Mouse (Mus musculus) forebrain, embryonic 11.5 days (tissue): Measurements from ENCODE around the gene Magi2. TPM values are rescaled to one million over a fixed set of nuclear protein-coding genes. Genes with fewer than 3 reads are reported as not detected.

Experiments
- ATAC-seq: fragments of 200-750 bp; cut with Nextera tagmentation; replicated peaks from 2 replicates; pipeline ENCODE4 v1.8.0; 2017; ENCODE audit warnings: moderate TSS enrichment; ENCODE audit not compliant: low FRiP score
- DNase-seq: peaks from one replicate; pipeline ENCODE4 v3.0.0-alpha.2; 2017; ENCODE audit warnings: low spot score
- H3K27ac ChIP-seq: fragments of 300-500 bp; sonication (generic); 2 replicates; pipeline ENCODE4 v1.5.1; 2014; ENCODE audit warnings: low read depth, low read length
- H3K27me3 ChIP-seq: fragments of 300-500 bp; sonication (generic); 2 replicates; pipeline ENCODE4 v1.6.1; 2014; ENCODE audit warnings: mild to moderate bottlenecking, low read length, mixed read lengths; ENCODE audit not compliant: control insufficient read depth, insufficient read depth
- H3K36me3 ChIP-seq: fragments of 300-500 bp; sonication (generic); 2 replicates; pipeline ENCODE4 v1.6.1; 2014; ENCODE audit warnings: mild to moderate bottlenecking, low read length, moderate library complexity, mixed read lengths; ENCODE audit not compliant: control insufficient read depth, insufficient read depth
- H3K4me1 ChIP-seq: fragments of 300-500 bp; sonication (generic); replicated peaks from 2 replicates; pipeline ENCODE4 v1.6.1; 2014; ENCODE audit warnings: low read length, mixed read lengths; ENCODE audit not compliant: control insufficient read depth, insufficient read depth
- H3K4me2 ChIP-seq: fragments of 300-500 bp; sonication (generic); 2 replicates; pipeline ENCODE4 v1.6.1; 2014; ENCODE audit warnings: low read depth, mild to moderate bottlenecking, low read length, moderate library complexity, mixed read lengths; ENCODE audit not compliant: severe bottlenecking
- H3K4me3 ChIP-seq: fragments of 300-500 bp; sonication (generic); 2 replicates; pipeline ENCODE4 v1.5.1; 2014; ENCODE audit warnings: low read depth, low read length
- H3K9ac ChIP-seq: fragments of 300-500 bp; sonication (generic); 2 replicates; pipeline ENCODE4 v1.6.1; 2014; ENCODE audit warnings: low read length
- H3K9me3 ChIP-seq: fragments of 300-500 bp; sonication (generic); 2 replicates; pipeline ENCODE4 v1.6.1; 2016; ENCODE audit warnings: low read length, mixed read lengths; ENCODE audit not compliant: control insufficient read depth
- WGBS: fragments of 180-500 bp; shearing (Covaris S2); extraction: QIAGEN DNeasy Blood & Tissue Kit; methylation state at CpG from one replicate; pipeline ENCODE4 v1.1.7; 2014; 5-methylcytosine and 5-hydroxymethylcytosine counted together
- polyA plus RNA-seq: library from polyadenylated mRNA; unstranded; fragments of >200 nt; fragmentation: Nextera tagmentation; extraction: Ambion mirVana; gene quantifications from 2 replicates; pipeline ENCODE4 v1.2.1, GENCODE M21; 2014

Magi2 gene
- polyA plus RNA-seq, 1 experiment from 2014 or later, result 10.2 TPM

GRCm38 (mm10) chr5:19246426-19246825 is 19.6 kb downstream of the Magi2 start:
- Histone ChIP-seq H3K4me1 (no peaks in the 10 kb centered on the region), H3K4me2 (no peak overlapping the region), H3K9me3 (no peaks in the 10 kb centered on the region), H3K27me3 (no peaks in the 10 kb centered on the region), H3K27ac (no peak overlapping the region), H3K36me3 (no peaks in the 10 kb centered on the region), H3K9ac (no peak overlapping the region), H3K4me3 (no peak overlapping the region)
- DNase-seq (no peak), ATAC-seq (no peak)
- WGBS, result 62% methylated on average over 2 of the region's 2 CpGs

GRCm38 (mm10) chr5:19247266-19247665 is 20.4 kb downstream of the Magi2 start:
- DNase-seq (no peak), ATAC-seq (no peak)
- no peaks in the 10 kb centered on the region for H3K9me3 ChIP-seq
- H3K27me3 ChIP-seq, result no peaks in the 10 kb centered on the region
- H3K4me2 ChIP-seq, result no peak overlapping the region
- 70% methylated on average over 3 of the region's 3 CpGs for WGBS
- H3K4me1 ChIP-seq, result no peaks in the 10 kb centered on the region
- H3K27ac ChIP-seq, result no peak overlapping the region
- no peak overlapping the region for H3K4me3 ChIP-seq
- H3K36me3 ChIP-seq, result no peaks in the 10 kb centered on the region
- no peak overlapping the region for H3K9ac ChIP-seq

- WGBS, result 59% methylated on average over 5 of the region's 5 CpGs
Observed at GRCm38 (mm10) chr5:19262816-19263215, 36.0 kb downstream of the Magi2 start.

GRCm38 (mm10) chr5:19264627-19265026 is 37.8 kb downstream of the Magi2 start:
- Histone ChIP-seq H3K4me1 (no peaks in the 10 kb centered on the region), H3K27me3 (no peaks in the 10 kb centered on the region), H3K4me3 (no peak overlapping the region), H3K9ac (no peak overlapping the region), H3K4me2 (no peak overlapping the region), H3K36me3 (no peaks in the 10 kb centered on the region), H3K27ac (no peak overlapping the region), H3K9me3 (no peaks in the 10 kb centered on the region)
- WGBS, result 72% methylated on average over 2 of the region's 2 CpGs
- ATAC-seq (no peak), DNase-seq (no peak)

More at GRCm38 (mm10) chr5:19262816-19263215, 36.0 kb downstream of the Magi2 start:
- no peaks in the 10 kb centered on the region for H3K36me3 ChIP-seq
- H3K27ac ChIP-seq, result no peak overlapping the region
- DNase-seq (no peak), ATAC-seq (no peak)
- no peak overlapping the region for H3K4me3 ChIP-seq
- H3K9me3 ChIP-seq, result no peaks in the 10 kb centered on the region
- H3K9ac ChIP-seq, result no peak overlapping the region
- H3K4me1 ChIP-seq, result no peaks in the 10 kb centered on the region
- no peaks in the 10 kb centered on the region for H3K27me3 ChIP-seq
- H3K4me2 ChIP-seq, result no peak overlapping the region

- H3K4me2 ChIP-seq, result no peak overlapping the region
- no peaks in the 10 kb centered on the region for H3K4me1 ChIP-seq
- no peaks in the 10 kb centered on the region for H3K27me3 ChIP-seq
- DNase-seq, result no peak
- H3K36me3 ChIP-seq, result no peaks in the 10 kb centered on the region
- 91% methylated on average over 3 of the region's 3 CpGs for WGBS
- H3K4me3 ChIP-seq, result no peak overlapping the region
- no peak overlapping the region for H3K9ac ChIP-seq
- H3K27ac ChIP-seq, result no peak overlapping the region
- ATAC-seq, result no peak
- no peaks in the 10 kb centered on the region for H3K9me3 ChIP-seq
Observed at GRCm38 (mm10) chr5:19292581-19292980, 65.7 kb downstream of the Magi2 start.

- DNase-seq, result no peak
- Histone ChIP-seq H3K27ac (no peak overlapping the region), H3K9ac (no peak overlapping the region), H3K4me3 (no peak overlapping the region), H3K36me3 (no peaks in the 10 kb centered on the region), H3K9me3 (no peaks in the 10 kb centered on the region), H3K4me2 (no peak overlapping the region), H3K27me3 (no peaks in the 10 kb centered on the region), H3K4me1 (no peaks in the 10 kb centered on the region)
- no peak for ATAC-seq
- WGBS, result 91% methylated on average over 6 of the region's 6 CpGs
Observed at GRCm38 (mm10) chr5:19306656-19307055, 79.8 kb downstream of the Magi2 start.

- 84% methylated on average over 1 of the region's 1 CpGs for WGBS
- no peak for ATAC-seq
- Histone ChIP-seq H3K4me2 (no peak overlapping the region), H3K9ac (no peak overlapping the region), H3K4me3 (no peak overlapping the region), H3K27me3 (no peaks in the 10 kb centered on the region), H3K36me3 (no peaks in the 10 kb centered on the region), H3K9me3 (no peaks in the 10 kb centered on the region), H3K4me1 (no peaks in the 10 kb centered on the region), H3K27ac (no peak overlapping the region)
- DNase-seq, result no peak
Observed at GRCm38 (mm10) chr5:19309870-19310269, 83.0 kb downstream of the Magi2 start.

GRCm38 (mm10) chr5:19322532-19322931 is 95.7 kb downstream of the Magi2 start:
- no peaks in the 10 kb centered on the region for H3K4me1 ChIP-seq
- H3K27ac ChIP-seq, result no peak overlapping the region
- no peaks in the 10 kb centered on the region for H3K36me3 ChIP-seq
- DNase-seq (no peak), ATAC-seq (no peak)
- no peaks in the 10 kb centered on the region for H3K9me3 ChIP-seq
- H3K9ac ChIP-seq, result no peak overlapping the region
- WGBS, result 76% methylated on average over 6 of the region's 6 CpGs
- H3K4me3 ChIP-seq, result no peak overlapping the region
- no peak overlapping the region for H3K4me2 ChIP-seq
- no peaks in the 10 kb centered on the region for H3K27me3 ChIP-seq

- H3K9ac ChIP-seq, result no peak overlapping the region
- ATAC-seq (no peak), DNase-seq (no peak)
- H3K27me3 ChIP-seq, result no peaks in the 10 kb centered on the region
- no peaks in the 10 kb centered on the region for H3K4me1 ChIP-seq
- no peak overlapping the region for H3K27ac ChIP-seq
- 75% methylated on average over 2 of the region's 2 CpGs for WGBS
- H3K4me3 ChIP-seq, result no peak overlapping the region
- no peak overlapping the region for H3K4me2 ChIP-seq
- H3K9me3 ChIP-seq, result no peaks in the 10 kb centered on the region
- no peaks in the 10 kb centered on the region for H3K36me3 ChIP-seq
Observed at GRCm38 (mm10) chr5:19337561-19337960, 110.7 kb downstream of the Magi2 start.
